Mouse (Mus musculus) hematopoietic stem cell, adult 5-6 weeks (primary cell): Measurements from ENCODE around the gene Arnt. TPM values are rescaled to one million over a fixed set of nuclear protein-coding genes. Genes with fewer than 3 reads are reported as not detected.
A peak's percentile ranks its signal among the peaks of the same experiment; 100 is the strongest.
"Not testable (repeated sequence)": the region's sequence is repeated elsewhere in the genome, so short reads cannot be mapped to it uniquely, and the experiment has no call there.

Source experiments
- ATAC-seq, 2 experiments: fragments of 125-278 bp in 1 of 2; replicated peaks in 1 of 2; 2 replicates each; pipeline ENCODE4 v1.8.0; 2016 to 2017; ENCODE audit warnings: inconsistent platforms in 2 of 2, mild to moderate bottlenecking in 2 of 2, moderate number of reproducible peaks in 2 of 2, low read depth in 1 of 2, moderate TSS enrichment in 1 of 2; ENCODE audit not compliant: low FRiP score in 2 of 2, poor library complexity in 2 of 2, severe bottlenecking in 2 of 2, insufficient read depth in 1 of 2, low TSS enrichment in 1 of 2
- total RNA-seq: library from RNA; stranded (forward); fragments of 172-1452, 232-1000 nt; gene quantifications from 2 replicates; pipeline ENCODE4 v1.2.3, GENCODE M21; 2017

Arnt gene
- total RNA-seq, 1 experiment from 2014 or later = 29.3 TPM

DNA sequence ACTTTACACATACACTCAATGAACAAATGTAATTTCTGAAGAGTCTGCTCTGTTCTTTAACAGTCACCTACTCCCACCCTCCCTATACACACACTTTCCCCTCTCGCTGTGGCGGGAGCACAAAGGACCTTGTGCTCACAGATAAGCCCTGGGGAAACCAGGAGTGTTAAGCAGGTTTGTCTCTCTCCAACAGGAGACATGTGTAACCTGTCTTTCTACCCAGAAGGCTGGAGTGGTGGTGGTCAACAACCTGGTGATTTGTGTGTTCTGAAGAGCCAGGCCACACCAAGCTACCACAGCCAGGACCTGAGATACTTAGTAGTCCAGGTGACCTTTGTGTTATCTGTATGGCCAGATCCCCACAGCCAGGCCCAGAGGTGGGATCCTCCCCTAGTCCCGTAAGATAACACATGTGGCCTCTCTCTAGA, 82.4 kb downstream of the Arnt start:
- ATAC-seq = no peak

DNA sequence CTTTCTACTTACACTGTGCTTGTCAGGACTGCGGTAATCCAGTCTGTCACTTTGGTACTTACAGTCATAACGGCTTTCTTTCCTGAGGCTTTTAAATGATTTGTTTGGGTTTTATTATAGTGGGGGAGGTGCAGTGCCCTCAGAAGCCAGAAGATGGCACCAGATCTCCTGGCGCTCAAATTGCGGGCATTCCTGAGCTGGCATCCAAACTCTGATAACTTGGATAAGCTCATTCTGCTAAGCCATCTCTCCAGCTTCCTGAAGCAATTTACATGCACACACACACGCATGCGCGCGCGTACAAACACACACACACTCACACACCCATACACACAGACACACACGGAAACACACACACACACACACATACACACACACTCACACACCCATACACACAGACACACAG, 83.3 kb downstream of the Arnt start:
- peak; percentile 69 to 75 for ATAC-seq

DNA sequence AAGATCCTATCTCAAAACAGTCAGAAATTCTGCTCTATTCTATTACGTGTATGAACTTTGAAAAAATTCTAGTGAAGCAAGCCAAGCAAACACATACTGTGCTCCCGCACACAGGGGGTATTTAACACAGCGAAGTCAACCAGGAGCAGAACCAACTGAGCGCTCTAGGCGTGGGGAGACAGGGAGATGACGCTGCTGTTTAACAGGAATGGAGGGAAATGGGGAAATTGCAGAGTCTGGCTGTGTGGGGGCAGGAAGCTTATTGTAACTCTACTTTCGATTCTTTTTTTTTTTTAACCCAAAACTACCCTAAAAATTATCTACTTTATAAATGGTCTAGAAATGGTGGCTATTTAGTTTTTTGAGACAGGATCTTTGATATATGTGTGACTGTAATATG, 84.7 kb downstream of the Arnt start:
- peak; percentile 42 to 53 for ATAC-seq

DNA sequence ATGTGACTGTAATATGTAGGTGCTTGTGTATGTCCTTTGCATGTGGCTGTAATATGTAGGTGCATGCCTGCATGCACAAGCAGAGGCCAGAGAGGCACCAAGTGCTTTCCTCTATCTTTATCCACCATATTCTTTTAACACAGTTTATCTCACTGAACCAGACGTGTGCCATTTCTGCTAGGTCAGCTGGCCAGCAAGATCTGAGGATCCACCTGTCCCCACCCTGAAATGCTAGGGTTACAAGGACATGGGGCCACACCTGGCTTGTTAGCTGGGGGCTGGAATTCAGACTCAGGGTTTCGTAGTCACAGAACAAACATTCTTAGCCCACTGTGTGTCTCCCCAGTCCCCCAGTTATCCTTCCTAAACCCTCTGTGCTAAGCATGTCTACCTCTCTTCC, 85.1 kb downstream of the Arnt start:
- no peak for ATAC-seq

DNA sequence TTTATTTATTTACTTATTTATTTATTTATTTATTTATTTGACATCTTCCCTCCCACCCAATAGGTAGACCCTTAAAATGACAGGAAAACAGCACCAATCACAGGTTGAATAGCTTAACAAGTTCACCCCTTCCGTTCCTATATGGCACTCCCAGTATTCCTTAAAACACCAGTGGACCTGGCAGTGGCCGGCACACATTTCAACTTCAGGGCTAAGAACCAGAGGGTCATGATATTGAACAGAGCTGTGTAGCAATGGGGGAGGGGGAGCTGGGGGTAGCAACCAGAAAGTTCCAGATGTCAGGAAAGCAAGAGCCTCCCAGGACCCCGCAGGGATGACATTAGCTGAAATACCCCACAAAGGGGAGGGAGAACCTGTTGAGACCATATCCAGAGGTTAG, 85.9 kb downstream of the Arnt start:
- no peak for ATAC-seq

DNA sequence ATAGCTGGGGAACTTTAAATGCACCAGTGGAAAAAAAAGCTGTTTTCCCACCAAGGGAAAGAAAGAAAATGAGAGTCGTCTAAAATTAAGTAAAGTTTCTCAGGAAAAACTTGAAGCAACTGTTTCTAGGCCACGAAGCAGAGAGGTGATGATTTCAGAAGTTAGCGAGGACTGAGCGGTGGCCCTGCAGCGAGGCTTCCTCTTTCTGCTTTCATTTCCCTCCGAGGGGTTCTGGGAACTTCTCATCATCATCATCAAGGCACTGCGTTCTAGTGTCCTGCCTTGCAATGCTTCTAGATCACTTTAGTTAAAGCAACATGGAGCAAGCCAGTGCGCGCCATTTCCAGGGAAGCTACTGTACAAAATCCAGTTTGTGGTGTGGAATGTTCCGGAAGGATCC, 87.0 kb downstream of the Arnt start:
- peak in 1 of 2 experiments; percentile 38; a peak in 2 of 4 replicates for ATAC-seq

DNA sequence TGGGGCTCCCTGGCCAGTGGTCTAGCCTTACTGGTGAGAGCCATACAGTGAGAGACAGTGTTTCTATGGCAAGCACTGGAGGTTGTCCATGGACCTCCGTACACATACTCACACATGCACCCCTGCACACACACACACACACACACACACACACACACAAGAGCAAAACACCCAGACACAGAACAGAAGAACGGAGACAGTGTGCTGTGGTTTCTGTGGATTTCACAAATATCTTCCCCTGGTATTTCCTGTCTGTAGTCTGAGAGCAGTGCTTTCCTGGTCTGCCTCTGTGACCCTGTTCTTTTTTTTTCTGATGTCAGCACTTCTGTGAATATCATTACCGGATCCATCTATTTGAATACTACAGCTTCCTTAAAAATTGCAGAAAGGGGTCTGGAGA, 89.5 kb downstream of the Arnt start:
- ATAC-seq = peak; percentile 54 to 67; a peak in 3 of 4 replicates

DNA sequence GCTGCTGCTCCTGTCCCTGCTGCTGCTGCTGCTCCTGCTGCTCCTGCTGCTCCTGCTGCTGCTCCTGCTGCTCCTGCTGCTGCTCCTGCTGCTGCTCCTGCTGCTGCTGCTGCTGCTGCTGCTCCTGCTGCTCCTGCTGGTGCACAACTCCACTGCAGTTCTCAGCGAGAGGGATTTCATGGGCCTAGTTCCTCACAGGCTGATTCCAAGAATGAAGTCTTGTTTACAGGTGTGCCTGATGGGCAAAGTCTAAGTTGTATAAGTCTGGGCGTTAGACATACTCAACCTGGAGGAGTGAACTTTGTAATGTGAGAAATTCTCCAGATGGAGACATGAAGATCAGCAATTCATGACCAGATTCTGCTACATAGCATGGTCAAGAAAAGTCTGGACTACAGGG, 90.5 kb downstream of the Arnt start:
- ATAC-seq = no peak

DNA sequence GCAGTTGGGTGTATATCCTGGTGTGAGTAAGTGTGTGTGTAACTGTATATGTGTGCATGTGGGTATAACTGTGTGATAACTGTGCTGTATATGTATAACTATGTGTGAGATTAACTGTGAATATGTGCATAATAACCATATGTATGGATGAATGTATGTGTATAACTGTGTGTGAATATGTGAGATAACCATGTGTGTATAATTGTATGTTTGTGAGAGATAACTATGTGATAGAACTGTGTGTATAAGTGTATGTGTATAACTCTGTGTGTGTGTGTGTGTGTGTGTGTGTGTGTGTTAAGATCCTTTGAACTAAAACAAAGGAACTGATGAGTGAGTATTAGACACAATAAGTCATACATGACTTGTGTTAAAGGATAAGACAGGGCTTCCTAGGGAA, 91.9 kb downstream of the Arnt start:
- no peak for ATAC-seq

DNA sequence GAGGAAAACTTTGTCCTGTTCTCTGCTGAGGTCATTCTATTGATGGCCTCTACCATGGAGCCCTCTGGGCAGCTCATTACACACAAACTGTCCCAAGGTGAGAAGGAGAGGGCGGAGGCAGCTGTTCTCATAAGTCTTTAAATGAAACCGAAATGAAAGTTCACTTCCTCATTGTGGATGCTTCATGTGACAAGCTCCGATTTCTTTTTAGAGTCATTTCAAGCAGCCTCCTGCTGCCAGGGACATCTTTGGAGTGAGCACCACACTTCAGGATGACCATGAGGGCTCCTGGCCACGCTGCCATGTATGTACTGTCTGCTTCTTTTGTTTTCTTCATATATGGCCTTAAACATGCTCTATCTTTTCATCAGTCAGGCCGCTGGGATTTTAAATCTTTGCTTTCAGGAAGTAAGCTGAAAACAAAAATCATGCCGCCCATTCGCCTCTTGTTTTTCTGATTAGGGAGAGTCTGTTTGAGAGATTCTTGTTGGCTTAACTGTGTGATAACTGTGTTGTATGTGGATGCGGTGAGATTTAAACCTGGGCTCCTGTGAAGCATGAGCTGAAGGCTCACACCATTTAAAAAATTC, 92.5 kb downstream of the Arnt start, which contains the start of gene Ctss:
TSS of gene Ctss (plus strand) at position 165 of the 590 bp plus-strand sequence.
- peak; percentile 35 to 60 for ATAC-seq

DNA sequence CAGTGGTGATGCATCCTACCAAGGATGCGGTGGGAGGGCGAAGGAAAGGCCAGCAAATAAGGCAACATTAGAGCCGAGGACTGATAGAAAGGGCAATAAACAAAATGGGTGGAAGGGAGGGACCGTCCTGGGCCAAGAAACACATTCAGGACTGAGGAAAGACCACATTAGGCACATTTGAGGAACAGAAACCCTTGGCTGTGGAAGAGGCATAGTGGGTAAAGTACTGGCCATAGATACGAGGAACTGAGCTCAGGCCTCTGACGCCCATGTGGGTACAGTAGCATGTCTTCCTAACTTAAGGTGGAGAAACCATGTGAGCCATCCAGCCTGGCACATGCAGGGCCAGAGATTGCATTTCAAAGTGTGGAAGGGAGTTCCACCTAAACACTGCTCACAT, 95.6 kb downstream of the Arnt start:
- no peak for ATAC-seq

DNA sequence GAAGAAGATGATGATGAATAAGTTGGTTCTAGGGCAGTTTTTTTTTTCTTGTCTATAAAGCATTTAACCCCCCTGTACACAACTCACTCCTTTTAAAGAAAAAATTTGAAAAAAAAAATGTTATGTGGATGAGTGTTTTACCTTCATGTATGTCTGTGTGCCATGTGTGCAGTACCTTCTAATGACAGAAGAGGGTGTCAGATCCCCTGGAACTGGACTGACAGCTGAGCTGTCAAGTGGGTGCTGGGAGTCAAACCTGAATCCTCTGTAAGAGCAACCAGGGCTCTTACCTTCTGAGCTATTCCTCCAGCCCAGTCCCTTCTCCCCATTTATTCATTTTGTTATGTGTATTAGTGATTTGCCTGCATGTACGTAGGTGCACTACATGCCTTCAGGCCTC, 96.8 kb downstream of the Arnt start:
- ATAC-seq = no peak

DNA sequence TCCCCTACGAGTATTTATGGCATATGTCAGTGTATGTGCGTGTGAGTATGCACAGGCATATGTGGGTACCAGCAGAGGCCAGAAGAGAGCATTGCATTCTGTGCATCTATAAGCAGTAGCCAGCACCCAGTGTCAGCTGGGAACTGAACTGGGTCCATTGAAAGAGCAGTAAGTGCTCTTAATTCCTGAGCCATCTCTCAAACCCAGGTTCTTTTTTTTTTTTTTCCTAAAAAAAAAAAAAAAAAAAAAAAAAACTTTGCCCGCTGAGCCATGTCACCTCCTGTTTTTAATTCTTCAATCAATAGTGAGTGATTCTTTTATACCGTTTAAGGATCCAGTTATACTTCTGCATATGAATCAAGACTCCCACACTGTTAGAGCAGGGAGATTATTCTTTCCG, 99.2 kb downstream of the Arnt start:
- ATAC-seq = no peak

DNA sequence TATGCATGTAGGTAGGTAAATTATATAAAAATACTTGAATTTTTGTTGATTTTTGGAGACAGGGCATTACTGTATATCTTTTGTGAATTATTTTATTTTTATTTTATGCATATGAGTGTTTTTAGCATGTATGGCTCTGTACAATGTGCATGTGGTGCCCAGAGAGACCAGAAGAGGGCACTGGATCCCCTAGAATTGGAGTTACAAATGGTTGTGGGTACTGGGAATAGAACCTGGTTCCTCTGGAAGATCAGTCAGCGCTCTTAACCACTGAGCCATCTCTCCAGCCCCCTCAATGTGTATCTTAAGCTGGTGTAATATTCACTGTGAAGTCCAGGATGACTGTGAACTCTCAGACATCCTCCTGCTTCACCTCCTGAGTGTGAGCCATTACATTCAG, 100.7 kb downstream of the Arnt start:
- ATAC-seq = no peak

DNA sequence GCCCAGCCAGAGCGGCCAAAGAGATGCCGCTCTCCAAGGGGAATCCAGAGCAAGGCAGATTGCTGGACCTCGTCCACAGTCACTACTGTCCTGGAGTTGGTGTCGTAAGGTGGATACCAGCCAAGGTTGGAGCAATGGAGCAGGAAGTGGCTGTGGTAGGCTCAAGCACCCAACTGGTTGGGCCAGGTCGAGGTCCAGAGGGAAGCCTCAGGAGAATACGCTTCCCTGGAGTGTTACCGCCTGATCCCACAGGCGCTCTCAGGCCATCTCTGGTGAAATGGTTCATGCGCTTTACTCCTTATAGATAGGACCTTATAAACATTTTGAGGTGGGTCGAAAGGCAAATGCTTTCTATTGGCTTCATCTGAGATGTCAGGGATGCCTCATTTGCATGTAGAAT, 104.7 kb downstream of the Arnt start:
- no peak for ATAC-seq

DNA sequence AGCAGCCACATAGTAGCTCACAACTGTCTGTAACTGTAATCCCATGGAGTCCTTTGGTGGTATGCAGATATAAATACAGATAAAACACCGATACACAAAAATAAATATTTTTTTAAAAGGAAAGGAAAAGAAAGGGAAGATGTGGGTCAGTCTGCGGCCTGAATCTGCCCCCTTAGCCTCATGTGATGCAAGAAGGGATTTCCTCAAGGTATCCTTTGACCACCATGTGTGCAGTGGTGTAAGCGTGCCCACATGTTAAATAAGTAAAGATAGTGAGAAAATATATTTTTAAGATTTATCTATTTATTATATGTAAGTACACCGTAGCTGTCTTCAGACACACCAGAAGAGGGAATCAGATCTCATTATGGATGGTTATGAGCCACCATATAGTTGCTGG, 105.6 kb downstream of the Arnt start:
- ATAC-seq = no peak

DNA sequence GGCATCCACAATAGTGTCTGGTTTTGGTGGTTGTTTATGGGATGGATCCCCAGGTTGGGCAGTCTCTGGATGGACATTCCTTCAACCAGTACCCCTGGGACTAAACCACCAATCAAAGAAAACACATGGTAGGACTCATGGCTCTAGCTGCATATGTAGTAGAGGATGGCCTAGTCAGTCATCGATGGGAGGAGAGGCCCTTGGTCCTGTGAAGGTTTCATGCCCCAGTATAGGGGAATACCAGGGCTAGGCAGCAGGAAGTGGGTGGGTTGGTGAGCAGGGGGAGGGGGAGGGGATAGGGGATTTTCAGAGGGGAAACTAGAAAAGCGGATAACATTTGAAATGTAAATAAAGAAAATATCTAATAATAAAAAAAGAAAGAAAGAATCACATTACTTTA, 107.0 kb downstream of the Arnt start:
- not testable (repeated sequence) for ATAC-seq

DNA sequence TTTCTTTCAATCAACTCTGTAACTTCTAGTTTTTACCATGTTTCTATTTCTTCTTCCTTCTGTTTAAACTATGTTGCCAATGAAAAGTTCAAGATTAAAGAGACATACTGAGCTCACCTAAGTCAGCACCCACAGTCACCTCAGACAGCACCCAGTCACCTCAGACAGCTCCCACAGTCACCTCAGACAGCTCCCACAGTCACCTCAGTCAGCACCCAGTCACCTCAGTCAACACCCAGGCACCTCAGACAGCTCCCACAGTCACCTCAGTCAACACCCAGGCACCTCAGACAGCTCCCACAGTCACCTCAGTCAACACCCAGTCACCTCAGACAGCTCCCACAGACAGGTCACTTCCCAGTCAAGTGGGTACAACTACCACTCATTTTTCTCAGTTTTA, 108.0 kb downstream of the Arnt start:
- no peak for ATAC-seq

DNA sequence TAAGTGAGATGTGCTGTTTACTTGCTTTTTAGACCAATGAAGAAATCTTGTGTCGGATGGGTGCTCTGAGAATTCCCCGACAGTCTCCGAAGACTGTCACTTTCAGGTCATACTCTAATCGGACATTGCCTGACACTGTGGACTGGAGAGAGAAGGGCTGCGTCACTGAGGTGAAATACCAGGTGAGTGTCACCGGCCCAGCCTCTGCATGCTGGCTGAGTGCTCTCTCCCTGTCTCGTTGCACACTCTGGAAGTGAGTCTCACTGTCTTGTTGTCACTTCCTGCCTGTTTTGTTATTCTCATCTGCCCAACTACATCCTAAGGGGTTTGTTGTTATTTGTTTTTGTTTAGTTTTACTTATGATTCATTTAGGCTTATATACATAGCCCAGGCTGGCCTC, 108.8 kb downstream of the Arnt start:
- ATAC-seq = no peak
